Mouse (Mus musculus) heart, postnatal 0 days (tissue): Measurements from ENCODE around the gene Tmem181a.
"Not testable (repeated sequence)": the region's sequence is repeated elsewhere in the genome, so short reads cannot be mapped to it uniquely, and the experiment has no call there.

Experiments used
- CTCF ChIP-seq: IDR thresholded peaks from 2 replicates; pipeline ENCODE4 v1.5.1; 2016; ENCODE audit warnings: antibody characterized with exemption, control low read depth, low read depth
- EP300 ChIP-seq: IDR thresholded peaks from 2 replicates; pipeline ENCODE4 v1.6.1; 2016; ENCODE audit warnings: antibody characterized with exemption, low read depth

DNA sequence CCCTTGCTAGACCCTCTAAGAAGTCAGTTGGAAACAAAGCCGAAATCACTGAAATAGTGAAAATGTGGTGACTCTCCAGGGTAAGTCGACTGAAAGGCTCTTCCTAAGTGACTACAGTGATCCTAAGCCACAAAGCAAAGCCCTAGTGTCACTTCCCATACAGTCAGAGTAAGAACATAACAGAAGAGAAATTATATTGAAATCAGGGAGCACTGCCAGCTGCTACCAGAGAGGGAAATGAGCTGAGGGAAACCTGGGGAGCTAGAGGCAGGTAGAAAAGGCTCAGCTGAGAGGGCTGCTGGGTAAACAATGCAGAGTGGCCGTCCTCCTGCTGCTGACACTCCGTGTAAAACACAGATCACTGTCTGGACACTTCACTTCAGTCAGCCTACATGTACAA is 59.0 kb downstream of the Tmem181a start:
- not testable (repeated sequence) for TF ChIP-seq CTCF, EP300
